Mouse (Mus musculus) bone marrow, adult 2 months (tissue): ENCODE results near the gene Abca12.

Experiments
- CTCF ChIP-seq: fragments of 200-500 bp; IDR thresholded peaks from 2 replicates; pipeline ENCODE4 v1.5.1; 2011; ENCODE audit warnings: low read length, control low read depth; ENCODE audit not compliant: control insufficient read depth, insufficient read depth
- POLR2A ChIP-seq: fragments of 200-500 bp; IDR thresholded peaks from 2 replicates; pipeline ENCODE4 v1.6.1; 2011; ENCODE audit warnings: low read depth, mild to moderate bottlenecking, control low read depth, low read length, borderline replicate concordance; ENCODE audit not compliant: control insufficient read depth

DNA sequence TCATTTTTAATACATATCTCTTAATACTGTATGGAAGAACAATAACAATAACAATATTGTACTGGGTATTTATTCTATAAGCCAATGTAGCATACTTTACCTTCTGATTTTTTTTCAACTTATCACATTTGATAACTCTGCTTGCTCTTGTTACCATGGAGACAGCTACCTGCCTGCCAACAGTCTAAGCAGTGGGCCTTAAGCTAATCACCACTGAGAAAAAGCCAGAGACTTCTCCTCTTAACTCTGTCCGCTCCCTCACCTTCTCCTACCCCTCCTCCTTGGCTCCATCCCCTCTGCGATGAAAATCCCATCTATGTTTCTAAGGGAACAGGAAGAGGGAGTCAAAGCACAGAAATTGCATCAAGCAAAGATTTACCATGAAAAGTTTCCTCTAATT lies 118.1 kb downstream of the Abca12 start:
- no peak for TF ChIP-seq CTCF
- no peak for TF ChIP-seq POLR2A
